Mouse (Mus musculus): Measurements from ENCODE around the gene Spdef.

Spdef gene

DNA sequence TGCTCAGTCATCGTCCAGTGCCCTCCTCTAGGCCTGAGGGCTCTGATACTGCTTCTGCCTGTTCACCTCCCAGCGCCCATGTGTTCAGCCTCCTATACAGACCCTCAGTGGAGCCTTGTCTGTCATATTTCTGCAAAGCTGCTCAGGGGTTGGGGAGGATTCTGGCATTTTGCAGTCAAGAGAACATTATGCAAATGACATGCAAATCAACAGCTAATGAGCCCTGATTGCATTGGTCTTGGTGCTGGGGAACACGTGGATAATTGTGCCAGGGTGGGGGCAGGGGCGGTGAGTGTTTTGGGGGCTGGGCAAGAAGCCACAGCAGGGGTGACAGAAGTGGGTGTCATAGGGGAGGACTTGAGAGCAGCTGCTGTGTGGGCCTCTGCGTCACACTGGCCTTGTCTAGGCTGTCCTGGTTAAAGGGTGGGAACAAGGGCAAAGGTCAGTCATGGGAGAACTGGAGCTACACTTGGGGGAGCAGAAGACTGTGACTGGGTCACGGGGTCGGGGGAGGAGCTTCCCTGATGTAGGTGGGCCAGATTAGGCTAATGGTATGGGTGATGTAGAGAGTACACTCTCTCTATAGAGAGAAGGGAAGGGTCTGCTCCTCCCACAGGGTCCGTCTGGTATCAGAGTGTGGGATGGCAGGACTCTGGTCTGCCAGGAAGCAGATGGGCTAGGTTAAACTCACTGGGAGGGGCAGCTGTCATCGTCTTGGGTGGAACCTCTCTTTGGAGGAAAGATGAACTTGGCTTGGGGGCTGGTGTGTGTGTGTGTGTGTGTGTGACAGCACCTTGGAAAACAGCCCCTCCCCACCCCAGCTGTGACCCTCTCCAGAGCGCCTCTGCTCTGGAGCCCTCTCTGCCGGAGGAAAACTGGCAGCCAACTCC lies 49.6 kb downstream of the Spdef start:
- DNase-seq (ENCODE audit: low read depth, low spot score), result no peak

GRCm38 (mm10) chr17:27677756-27678155 lies 51.0 kb downstream of the Spdef start:
- no peak for DNase-seq (ENCODE audit: low read depth, low spot score)

DNA sequence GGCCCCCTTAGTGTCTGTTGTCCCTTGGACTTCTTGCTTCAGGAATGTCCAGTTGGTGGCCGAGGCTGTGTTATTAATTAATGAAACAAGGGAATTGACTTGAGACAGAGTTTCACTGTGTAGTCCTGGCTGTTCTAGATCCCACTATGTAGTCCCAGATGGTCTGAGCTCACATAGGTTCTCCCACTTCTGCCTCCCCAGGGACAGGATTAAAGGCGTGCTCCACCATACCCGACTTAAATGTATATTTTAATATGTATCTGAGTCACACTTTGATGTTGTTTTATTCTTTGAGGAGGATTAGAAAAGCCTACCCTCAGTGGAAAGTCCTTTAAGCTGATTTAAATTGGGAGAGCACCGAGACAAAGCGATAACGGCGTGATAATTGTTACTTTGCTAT lies 52.5 kb downstream of the Spdef start:
- no peak for DNase-seq (ENCODE audit: low read depth, low spot score)

- no peak for DNase-seq (ENCODE audit: low read depth, low spot score)
Observed at GRCm38 (mm10) chr17:27675453-27675852, 53.3 kb downstream of the Spdef start.

- no peak for DNase-seq (ENCODE audit: low read depth, low spot score)
Observed at GRCm38 (mm10) chr17:27673945-27674344, 54.8 kb downstream of the Spdef start.

DNA sequence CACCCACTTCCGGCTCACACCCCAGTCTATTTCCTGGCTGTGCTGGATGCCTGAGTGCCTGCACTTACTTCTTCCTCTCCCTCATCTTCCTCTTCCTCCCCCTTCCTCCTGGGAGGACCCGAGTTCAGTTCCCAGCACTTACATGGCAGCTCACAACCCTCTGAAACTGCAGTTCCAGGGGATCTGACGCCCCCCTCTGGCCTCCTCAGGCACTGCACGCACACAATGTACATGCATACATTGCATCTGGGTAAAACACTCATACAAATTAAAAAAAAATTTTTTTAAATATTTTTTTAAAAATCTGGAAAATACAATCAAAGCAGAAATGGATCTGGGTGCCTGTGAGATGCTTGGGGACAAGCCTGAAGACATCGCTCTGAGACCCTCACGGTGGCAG lies 57.0 kb downstream of the Spdef start:
- DNase-seq (ENCODE audit: low read depth, low spot score), result no peak

All from A20 (cell line).